Mouse (Mus musculus) heart, adult 18-20 months (tissue): Measurements from ENCODE around the gene Diras1. TPM values are rescaled to one million over a fixed set of nuclear protein-coding genes. Genes with fewer than 3 reads are reported as not detected.
A peak's percentile ranks its signal among the peaks of the same experiment; 100 is the strongest.

Experiments used
- DNase-seq, 2 experiments: peaks; one replicate each; pipeline ENCODE4 v3.0.0; 2021 to 2022; ENCODE audit warnings: mixed read lengths in 1 of 2
- total RNA-seq, 2 experiments: library from RNA; stranded (reverse); gene quantifications; 2 replicates each; pipeline ENCODE4 v1.2.3; 2021

Gene Diras1
- total RNA-seq, 2 experiments from 2014 or later: not detected

GRCm38 (mm10) chr10:81028219-81028618 lies 2.8 kb upstream of the Diras1 start:
- no peak for DNase-seq

GRCm38 (mm10) chr10:81027331-81027730 lies 1.9 kb upstream of the Diras1 start:
- peak; percentile 48 to 65 for DNase-seq

GRCm38 (mm10) chr10:81026857-81027256 lies 1.4 kb upstream of the Diras1 start:
- no peak for DNase-seq

- no peak for DNase-seq
Observed at GRCm38 (mm10) chr10:81025047-81025621, 328 bp downstream of the Diras1 start.

GRCm38 (mm10) chr10:81024346-81024937 lies 1.0 kb downstream of the Diras1 start:
- no peak for DNase-seq

GRCm38 (mm10) chr10:81022744-81023143 lies 2.7 kb downstream of the Diras1 start:
- DNase-seq: no peak

GRCm38 (mm10) chr10:81021547-81022110 lies 3.8 kb downstream of the Diras1 start:
- no peak for DNase-seq

- DNase-seq: no peak
Observed at GRCm38 (mm10) chr10:81020207-81020606, 5.3 kb downstream of the Diras1 start.

GRCm38 (mm10) chr10:81019687-81020086 lies 5.8 kb downstream of the Diras1 start:
- no peak for DNase-seq

- no peak for DNase-seq
Observed at GRCm38 (mm10) chr10:81018326-81018725, 7.1 kb downstream of the Diras1 start.

- peak; percentile 52 to 74 for DNase-seq
Observed at GRCm38 (mm10) chr10:81016645-81017044, 8.8 kb downstream of the Diras1 start.

- DNase-seq: no peak
Observed at GRCm38 (mm10) chr10:81015666-81016065, 9.8 kb downstream of the Diras1 start.

- DNase-seq: peak; percentile 90 to 93
Observed at GRCm38 (mm10) chr10:81014393-81015384, 10.8 kb downstream of the Diras1 start, which contains the start of gene Gng7. Gene Gng7 (minus strand): TSS chr10:81014945.

- DNase-seq: no peak
Observed at GRCm38 (mm10) chr10:81010851-81011250, 14.6 kb downstream of the Diras1 start.

GRCm38 (mm10) chr10:81007240-81007639 lies 18.2 kb downstream of the Diras1 start:
- DNase-seq: no peak

GRCm38 (mm10) chr10:81006005-81006677 lies 19.3 kb downstream of the Diras1 start:
- DNase-seq: no peak

- DNase-seq: no peak
Observed at GRCm38 (mm10) chr10:81001161-81001560, 24.3 kb downstream of the Diras1 start.

- DNase-seq: no peak
Observed at GRCm38 (mm10) chr10:81000197-81001062, 25.0 kb downstream of the Diras1 start.

- DNase-seq: peak; percentile 81 to 91
Observed at GRCm38 (mm10) chr10:80999362-81000196, 25.9 kb downstream of the Diras1 start.

GRCm38 (mm10) chr10:80998778-80999177 lies 26.7 kb downstream of the Diras1 start:
- peak; percentile 43 to 48 for DNase-seq
